In genomic region chr5:104408549-104408948, GRCm38 (mm10) we compare ENCODE assay signal across 21 mouse cellular contexts. TPM values are rescaled to one million over a fixed set of nuclear protein-coding genes. Genes with fewer than 3 reads are reported as not detected.
A peak's percentile ranks its signal among the peaks of the same experiment; 100 is the strongest.
DNase-seq lines count a peak whose midpoint lies in the region; ATAC-seq lines count a peak whose summit lies in the region.
"Had no signal": no experiment of that assay in that cellular context is flagged by ENCODE, and none has a peak within 500 bp of the region (broad histone marks: within the 10 kb centered on the region; RNA-seq: fewer than 3 reads in every experiment).

No protein-coding gene starts in this region.

- H3K27me3 ChIP-seq in embryonic facial prominence, embryonic 14.5 days (replicated peaks; ENCODE audit: control insufficient read depth, insufficient read depth, low read length): no peaks in the 10 kb centered on the region
- no peaks in the 10 kb centered on the region for H3K27me3 ChIP-seq in limb, embryonic 11.5 days (ENCODE audit: control insufficient read depth, insufficient read depth, low read length)
- no peaks in the 10 kb centered on the region for H3K27me3 ChIP-seq in kidney, embryonic 14.5 days (ENCODE audit: control insufficient read depth, insufficient read depth, low read length)
- H3K27me3 ChIP-seq: CH12.LX; heart, embryonic 13.5 days; intestine, embryonic 15.5 days; Patski had no signal

- intact Hi-C loops in heart, postnatal 36 days (cut with DNase I): no loop called here

- no peaks in the 10 kb centered on the region for H3K36me3 ChIP-seq in embryonic facial prominence, embryonic 14.5 days (ENCODE audit: control insufficient read depth, insufficient read depth, low read length)
- no peaks in the 10 kb centered on the region for H3K36me3 ChIP-seq in limb, embryonic 11.5 days (ENCODE audit: control insufficient read depth, insufficient read depth, low read length)
- no peaks in the 10 kb centered on the region for H3K36me3 ChIP-seq in kidney, embryonic 14.5 days (ENCODE audit: control insufficient read depth, insufficient read depth, low read length)
- H3K36me3 ChIP-seq: forebrain, embryonic 10.5 days; heart, embryonic 13.5 days; intestine, embryonic 15.5 days had no signal

- no peak for DNase-seq in embryonic facial prominence, embryonic 14.5 days (ENCODE audit: low spot score)
- DNase-seq in limb, embryonic 11.5 days (ENCODE audit: low spot score): no peak
- DNase-seq in heart, postnatal 36 days: no peak
- no peak for DNase-seq in spleen, postnatal 4 days (ENCODE audit: low spot score in 2 of 2)
- DNase-seq: adrenal gland, adult 2 months; adrenal gland, postnatal 25 days; cerebellum, adult 18-20 months; cerebellum, adult 9-11 months; cerebellum, postnatal 36 days; gastrocnemius, postnatal 14 days had no signal

- H3K27ac ChIP-seq in embryonic facial prominence, embryonic 14.5 days (replicated peaks; ENCODE audit: low read depth, low read length): peak overlapping the region; percentile 82; the same call in 1 of the 2 replicates
- peak overlapping the region; percentile 97 for H3K27ac ChIP-seq in limb, embryonic 11.5 days (replicated peaks; ENCODE audit: low read depth, low read length)
- H3K27ac ChIP-seq in kidney, embryonic 14.5 days (ENCODE audit: low read depth, low read length): no peak overlapping the region
- H3K27ac ChIP-seq: forebrain, embryonic 10.5 days; heart, embryonic 13.5 days; hindbrain, embryonic 14.5 days; intestine, embryonic 15.5 days had no signal

- peak; percentile 40 for ATAC-seq in common myeloid progenitor, adult 5-6 weeks (replicated peaks; ENCODE audit: low read depth, poor library complexity, severe bottlenecking)
- no peak for ATAC-seq in embryonic facial prominence, embryonic 14.5 days (ENCODE audit: low read depth)
- no peak for ATAC-seq in limb, embryonic 11.5 days (ENCODE audit: insufficient number of reproducible peaks, low FRiP score, low TSS enrichment, low read depth)
- ATAC-seq in megakaryocyte, adult 5-6 weeks (ENCODE audit: poor library complexity, severe bottlenecking): peak; percentile 39
- no peak for ATAC-seq in kidney, embryonic 14.5 days (ENCODE audit: low FRiP score, low TSS enrichment)
- ATAC-seq: forebrain, embryonic 14.5 days; intestine, embryonic 15.5 days had no signal

- H3K9me3 ChIP-seq in embryonic facial prominence, embryonic 14.5 days (ENCODE audit: control insufficient read depth, low read length): no peaks in the 10 kb centered on the region
- H3K9me3 ChIP-seq in limb, embryonic 11.5 days (ENCODE audit: control insufficient read depth, low read length): no peaks in the 10 kb centered on the region
- no peaks in the 10 kb centered on the region for H3K9me3 ChIP-seq in kidney, embryonic 14.5 days (ENCODE audit: control insufficient read depth, low read length)
- H3K9me3 ChIP-seq: forebrain, embryonic 10.5 days; heart, embryonic 13.5 days; intestine, embryonic 15.5 days had no signal

- H3K4me3 ChIP-seq in embryonic facial prominence, embryonic 14.5 days (ENCODE audit: low read depth, low read length): no peak overlapping the region
- no peak overlapping the region for H3K4me3 ChIP-seq in limb, embryonic 11.5 days (ENCODE audit: low read depth, low read length)
- H3K4me3 ChIP-seq in kidney, embryonic 14.5 days (ENCODE audit: low read length): no peak overlapping the region
- H3K4me3 ChIP-seq: erythroblast, embryonic 14.5 days; forebrain, embryonic 10.5 days; heart, embryonic 13.5 days; intestine, embryonic 15.5 days had no signal

- H3K9ac ChIP-seq in embryonic facial prominence, embryonic 14.5 days (ENCODE audit: low read depth, low read length): no peak overlapping the region
- no peak overlapping the region for H3K9ac ChIP-seq in limb, embryonic 11.5 days (ENCODE audit: low read length)
- H3K9ac ChIP-seq in kidney, embryonic 14.5 days (ENCODE audit: low read depth, low read length): no peak overlapping the region
- H3K9ac ChIP-seq: heart, embryonic 13.5 days; hindbrain, embryonic 14.5 days; intestine, embryonic 15.5 days had no signal

- WGBS in embryonic facial prominence, embryonic 14.5 days: 88% methylated on average over 7 of the region's 7 CpGs
- WGBS in limb, embryonic 11.5 days: 91% methylated on average over 7 of the region's 7 CpGs
- WGBS in kidney, embryonic 14.5 days: 97% methylated on average over 7 of the region's 7 CpGs

- peaks cover 25% of the 10 kb centered on the region for H3K4me1 ChIP-seq in embryonic facial prominence, embryonic 14.5 days (ENCODE audit: control insufficient read depth, insufficient read depth, low read length)
- peaks cover 18% of the 10 kb centered on the region for H3K4me1 ChIP-seq in limb, embryonic 11.5 days (ENCODE audit: control insufficient read depth, insufficient read depth, low read length)
- H3K4me1 ChIP-seq in kidney, embryonic 14.5 days (ENCODE audit: control insufficient read depth, insufficient read depth, low read length): 0 out of 2 replicates have a peak, but pooled peaks cover 4% of the 10 kb centered on the region
- H3K4me1 ChIP-seq: heart, embryonic 13.5 days; intestine, embryonic 15.5 days had no signal

- H3K4me2 ChIP-seq in embryonic facial prominence, embryonic 14.5 days (ENCODE audit: low read depth, low read length): no peak overlapping the region
- H3K4me2 ChIP-seq in limb, embryonic 11.5 days (ENCODE audit: low read depth, severe bottlenecking): no peak overlapping the region
- no peak overlapping the region for H3K4me2 ChIP-seq in kidney, embryonic 14.5 days (replicated peaks; ENCODE audit: low read depth, low read length)
- H3K4me2 ChIP-seq: heart, embryonic 13.5 days; hindbrain, embryonic 14.5 days; intestine, embryonic 15.5 days had no signal

RNA-seq across cellular contexts. Expression of gene Spp1, which starts 26.4 kb away (rescaled TPM):
- 0.82 and 11.7 TPM in 2 replicates for total RNA-seq in common myeloid progenitor, adult 5-6 weeks (2017)
- polyA plus RNA-seq in embryonic facial prominence, embryonic 14.5 days (2014; fragmentation: Nextera tagmentation; extraction: Ambion mirVana): 310 and 610 TPM in 2 replicates
- polyA plus RNA-seq in limb, embryonic 11.5 days (2014; fragmentation: Nextera tagmentation; extraction: Ambion mirVana): 5.0 and 9.9 TPM in 2 replicates
- 16.5 and 20.4 TPM in 2 replicates for total RNA-seq in megakaryocyte, adult 5-6 weeks (2015)
- total RNA-seq in megakaryocyte, adult 5-6 weeks (2017): 9.6 and 11.2 TPM in 2 replicates
- total RNA-seq in heart, postnatal 36 days (2021): under 1 TPM; 0.19 to 0.56 TPM
- 6.5 and 6.7 TPM in 2 replicates for polyA plus RNA-seq in kidney, embryonic 14.5 days (2014; fragmentation: Nextera tagmentation; extraction: Ambion mirVana)
- polyA plus RNA-seq: erythroblast, embryonic 14.5 days had no signal

RNA-seq across cellular contexts. Expression of gene Pkd2, which starts 50.7 kb away (rescaled TPM):
- total RNA-seq in common myeloid progenitor, adult 5-6 weeks (2017): 3.8 and 6.2 TPM in 2 replicates
- polyA plus RNA-seq in embryonic facial prominence, embryonic 14.5 days (2014; fragmentation: Nextera tagmentation; extraction: Ambion mirVana): 25.9 and 27.6 TPM in 2 replicates
- polyA plus RNA-seq in limb, embryonic 11.5 days (2014; fragmentation: Nextera tagmentation; extraction: Ambion mirVana): 21.1 and 25.3 TPM in 2 replicates
- 1.8 and 3.0 TPM in 2 replicates for total RNA-seq in megakaryocyte, adult 5-6 weeks (2015)
- total RNA-seq in megakaryocyte, adult 5-6 weeks (2017): 3.3 and 3.4 TPM in 2 replicates
- 10 to 100 TPM; 21.5 to 22.2 TPM for total RNA-seq in heart, postnatal 36 days (2021)
- polyA plus RNA-seq in kidney, embryonic 14.5 days (2014; fragmentation: Nextera tagmentation; extraction: Ambion mirVana): 15.3 and 29.3 TPM in 2 replicates
- total RNA-seq: CH12.LX had no signal
- polyA plus RNA-seq: erythroblast, embryonic 14.5 days had no signal

Comparison
In these comparisons a context has a peak if more than half of its experiments do, and no peak if none do; other contexts are left out.
1. ATAC-seq: peak in common myeloid progenitor, adult 5-6 weeks (single experiment) and megakaryocyte, adult 5-6 weeks (single experiment); none in embryonic facial prominence, embryonic 14.5 days (single experiment), limb, embryonic 11.5 days (single experiment) and kidney, embryonic 14.5 days (single experiment).